Mouse (Mus musculus) embryonic facial prominence, embryonic 14.5 days (tissue): ENCODE results near the gene Lcn2. TPM values are rescaled to one million over a fixed set of nuclear protein-coding genes. Genes with fewer than 3 reads are reported as not detected.

Source experiments
- ATAC-seq: fragments of 200-750 bp; cut with Nextera tagmentation; 2 replicates; pipeline ENCODE4 v1.8.0; 2017; ENCODE audit warnings: low read depth, moderate number of reproducible peaks, moderate TSS enrichment
- DNase-seq: peaks from one replicate; pipeline ENCODE4 v3.0.0-alpha.2; 2015; ENCODE audit warnings: low spot score
- H3K27ac ChIP-seq: fragments of 300-500 bp; sonication (generic); replicated peaks from 2 replicates; pipeline ENCODE4 v1.5.1; 2014; ENCODE audit warnings: low read depth, mild to moderate bottlenecking, low read length, moderate library complexity
- H3K27me3 ChIP-seq: fragments of 300-500 bp; sonication (generic); replicated peaks from 2 replicates; pipeline ENCODE4 v1.6.1; 2014; ENCODE audit warnings: low read length; ENCODE audit not compliant: control insufficient read depth, insufficient read depth
- H3K36me3 ChIP-seq: fragments of 300-500 bp; sonication (generic); 2 replicates; pipeline ENCODE4 v1.6.1; 2014; ENCODE audit warnings: low read length, mixed read lengths; ENCODE audit not compliant: control insufficient read depth, insufficient read depth
- H3K4me1 ChIP-seq: fragments of 300-500 bp; sonication (generic); 2 replicates; pipeline ENCODE4 v1.6.1; 2014; ENCODE audit warnings: antibody characterized with exemption, low read length; ENCODE audit not compliant: control insufficient read depth, insufficient read depth
- H3K4me2 ChIP-seq: fragments of 300-500 bp; sonication (generic); 2 replicates; pipeline ENCODE4 v1.6.1; 2014; ENCODE audit warnings: low read depth, mild to moderate bottlenecking, low read length, moderate library complexity, mixed read lengths
- H3K4me3 ChIP-seq: fragments of 300-500 bp; sonication (generic); 2 replicates; pipeline ENCODE4 v1.5.1; 2014; ENCODE audit warnings: low read depth, mild to moderate bottlenecking, low read length
- H3K9ac ChIP-seq: fragments of 300-500 bp; sonication (generic); 2 replicates; pipeline ENCODE4 v1.6.1; 2014; ENCODE audit warnings: low read depth, mild to moderate bottlenecking, low read length, moderate library complexity, mixed read lengths
- H3K9me3 ChIP-seq: fragments of 300-500 bp; sonication (generic); 2 replicates; pipeline ENCODE4 v1.6.1; 2016; ENCODE audit warnings: low read length; ENCODE audit not compliant: control insufficient read depth
- WGBS: fragments of 180-500 bp; shearing (Covaris S2); extraction: QIAGEN DNeasy Blood & Tissue Kit; methylation state at CpG from one replicate; pipeline ENCODE4 v1.1.7; 2014; 5-methylcytosine and 5-hydroxymethylcytosine counted together
- polyA plus RNA-seq: library from polyadenylated mRNA; unstranded; fragments of >200 nt; fragmentation: Nextera tagmentation; extraction: Ambion mirVana; gene quantifications from 2 replicates; pipeline ENCODE4 v1.2.1, GENCODE M21; 2014

The Lcn2 gene
- polyA plus RNA-seq, 1 experiment from 2014 or later = 7.9 TPM

- H3K9ac ChIP-seq = no peak overlapping the region
- peaks cover 46% of the 10 kb centered on the region for H3K36me3 ChIP-seq
- no peaks in the 10 kb centered on the region for H3K9me3 ChIP-seq
- DNase-seq = no peak
- H3K27me3 ChIP-seq = no peaks in the 10 kb centered on the region
- peaks cover 3% of the 10 kb centered on the region; the same call in 1 of the 2 replicates for H3K4me1 ChIP-seq
- H3K4me2 ChIP-seq = no peak overlapping the region
- 86% methylated on average over 4 of the region's 4 CpGs for WGBS
- no peak overlapping the region for H3K27ac ChIP-seq
- ATAC-seq = no peak
- no peak overlapping the region for H3K4me3 ChIP-seq
These were observed 46.5 kb downstream of the Lcn2 start for GRCm38 (mm10) chr2:32341634-32341939.

- H3K4me3 ChIP-seq = no peak overlapping the region
- no peaks in the 10 kb centered on the region for H3K9me3 ChIP-seq
- 76% methylated on average over 13 of the region's 13 CpGs for WGBS
- no peak overlapping the region for H3K4me2 ChIP-seq
- H3K36me3 ChIP-seq = peaks cover 52% of the 10 kb centered on the region
- no peaks in the 10 kb centered on the region for H3K27me3 ChIP-seq
- H3K27ac ChIP-seq = no peak overlapping the region
- no peak overlapping the region for H3K9ac ChIP-seq
- ATAC-seq (no peak), DNase-seq (no peak)
- H3K4me1 ChIP-seq = peaks cover 3% of the 10 kb centered on the region; the same call in 1 of the 2 replicates
These were observed 47.0 kb downstream of the Lcn2 start for GRCm38 (mm10) chr2:32340836-32341633.

GRCm38 (mm10) chr2:32339912-32340642, 48.0 kb downstream of the Lcn2 start:
- H3K4me1 ChIP-seq = peaks cover 3% of the 10 kb centered on the region; the same call in 1 of the 2 replicates
- no peak overlapping the region for H3K4me3 ChIP-seq
- H3K4me2 ChIP-seq = no peak overlapping the region
- no peak for DNase-seq
- no peaks in the 10 kb centered on the region for H3K27me3 ChIP-seq
- H3K9ac ChIP-seq = no peak overlapping the region
- peaks cover 61% of the 10 kb centered on the region for H3K36me3 ChIP-seq
- ATAC-seq = no peak
- no peak overlapping the region for H3K27ac ChIP-seq
- no peaks in the 10 kb centered on the region for H3K9me3 ChIP-seq
- 53% methylated on average over 26 of the region's 26 CpGs for WGBS

GRCm38 (mm10) chr2:32335888-32336287, 52.2 kb downstream of the Lcn2 start:
- Histone ChIP-seq H3K4me3 (no peak overlapping the region), H3K9me3 (no peaks in the 10 kb centered on the region), H3K4me2 (no peak overlapping the region), H3K27ac (no peak overlapping the region), H3K9ac (no peak overlapping the region), H3K36me3 (peaks cover 82% of the 10 kb centered on the region), H3K27me3 (no peaks in the 10 kb centered on the region), H3K4me1 (no peaks in the 10 kb centered on the region)
- DNase-seq = no peak
- no peak for ATAC-seq
- 61% methylated on average over 15 of the region's 15 CpGs for WGBS

Other genes starting within 250 kb of the Lcn2 start
- gene Prrc2b, start 237.2 kb downstream of the Lcn2 start, polyA plus RNA-seq = 63.0 and 66.0 TPM in 2 replicates
- 20.2 and 26.5 TPM in 2 replicates for gene Pomt1, start 151.7 kb downstream of the Lcn2 start, polyA plus RNA-seq
- 58.6 and 60.6 TPM in 2 replicates for gene Uck1, start 128.1 kb downstream of the Lcn2 start, polyA plus RNA-seq
- gene Golga2, start 100.9 kb downstream of the Lcn2 start, polyA plus RNA-seq = 27.2 and 33.1 TPM in 2 replicates
- gene Swi5, start 100.2 kb downstream of the Lcn2 start, polyA plus RNA-seq = 206 and 249 TPM in 2 replicates
- gene Ciz1, start 35.9 kb downstream of the Lcn2 start, polyA plus RNA-seq = 41.9 and 48.0 TPM in 2 replicates
- 34.1 and 41.7 TPM in 2 replicates for gene Dnm1, start 34.9 kb downstream of the Lcn2 start, polyA plus RNA-seq
- 67.7 and 79.7 TPM in 2 replicates for gene 1110008P14Rik, start 6.3 kb downstream of the Lcn2 start, polyA plus RNA-seq
- 28.0 and 33.5 TPM in 2 replicates for gene Ptges2, start 7.6 kb upstream of the Lcn2 start, polyA plus RNA-seq
- 4.9 and 5.6 TPM in 2 replicates for gene Naif1, start 62.2 kb upstream of the Lcn2 start, polyA plus RNA-seq
- 15.8 and 17.0 TPM in 2 replicates for gene Slc25a25, start 63.2 kb upstream of the Lcn2 start, polyA plus RNA-seq
- gene Fam102a, start 147.1 kb upstream of the Lcn2 start, polyA plus RNA-seq = 16.3 and 19.2 TPM in 2 replicates
- 107 and 110 TPM in 2 replicates for gene Dpm2, start 182.6 kb upstream of the Lcn2 start, polyA plus RNA-seq
- gene Pip5kl1, start 186.5 kb upstream of the Lcn2 start, polyA plus RNA-seq = 0.38 and 1.1 TPM in 2 replicates
- 0.13 and 0.18 TPM in 2 replicates for gene 9430097D07Rik, start 187.4 kb upstream of the Lcn2 start, polyA plus RNA-seq
- gene St6galnac4, start 198.8 kb upstream of the Lcn2 start, polyA plus RNA-seq = 39.4 and 41.0 TPM in 2 replicates
- 11.1 and 12.1 TPM in 2 replicates for gene St6galnac6, start 211.5 kb upstream of the Lcn2 start, polyA plus RNA-seq
- gene Ak1, start 233.5 kb upstream of the Lcn2 start, polyA plus RNA-seq = 97.8 and 125 TPM in 2 replicates